Mouse (Mus musculus): ENCODE measurements around the gene Adamts13.

DNA sequence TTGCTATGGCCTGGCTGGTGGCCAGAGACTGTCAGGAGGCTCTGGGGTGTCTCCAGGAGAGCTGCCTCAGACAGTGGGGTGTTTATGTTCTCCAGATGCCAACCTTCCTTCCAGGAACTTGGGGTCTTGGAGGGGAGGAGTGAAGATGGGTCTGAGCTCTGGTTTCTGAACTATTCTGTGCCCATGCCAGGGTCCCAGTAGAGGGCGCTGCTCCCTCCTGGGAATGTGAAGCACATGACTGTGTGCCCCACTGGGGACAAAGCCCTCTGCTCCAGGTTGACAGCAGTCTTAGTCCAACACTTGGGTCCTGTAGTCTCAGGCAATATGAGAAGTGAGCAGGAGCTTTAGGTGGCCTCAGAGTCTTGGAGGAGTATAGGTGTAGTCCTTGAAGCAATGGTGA is 66.1 kb downstream of the Adamts13 start:
- TF ChIP-seq CTCF (IDR thresholded peaks at IDR 0.05; ENCODE audit: low read depth, low read length): no peak; the same call in 1 of the 2 replicates
- TF ChIP-seq POLR2A (IDR thresholded peaks at IDR 0.05; ENCODE audit: borderline replicate concordance, low read depth, low read length): no peak
